Mouse (Mus musculus) lung, adult 2 months (tissue): ENCODE results near the gene Wdr5.

Source experiments
- CTCF ChIP-seq: fragments of 200-500 bp; IDR thresholded peaks from 2 replicates; pipeline ENCODE4 v1.5.1; 2011; ENCODE audit warnings: mild to moderate bottlenecking, low read length, control low read depth; ENCODE audit not compliant: insufficient read depth
- POLR2A ChIP-seq: fragments of 200-500 bp; IDR thresholded peaks from 2 replicates; pipeline ENCODE4 v1.6.1; 2011; ENCODE audit warnings: low read depth, mild to moderate bottlenecking, control low read depth, low read length, borderline replicate concordance; ENCODE audit errors: extremely low read depth

DNA sequence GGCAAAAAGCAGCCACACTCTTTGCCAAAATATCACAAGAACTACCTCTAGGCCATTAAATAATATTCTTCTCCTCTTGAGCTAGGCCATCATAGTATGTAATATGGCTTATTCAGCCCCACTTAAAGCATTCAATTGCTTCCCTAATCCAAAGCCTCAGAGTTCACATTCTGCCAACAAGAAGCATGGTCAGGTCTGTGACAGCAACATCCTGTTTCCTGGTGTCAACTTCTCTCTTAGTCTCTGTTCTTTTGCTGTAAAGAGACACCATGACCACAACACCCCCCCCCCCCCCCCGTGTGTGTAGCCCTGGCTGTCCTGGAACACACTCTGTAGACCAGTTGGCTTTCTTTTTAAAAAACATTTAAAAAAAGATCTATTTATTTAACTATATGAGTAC, 32.4 kb downstream of the Wdr5 start:
- no peak for TF ChIP-seq POLR2A
- TF ChIP-seq CTCF: no peak
